Mouse (Mus musculus) embryonic fibroblast, embryonic 13.5 days (primary cell): ENCODE measurements around the gene Banp.

ENCODE experiments used
- CTCF ChIP-seq: IDR thresholded peaks from 2 replicates; pipeline ENCODE4 v1.5.1; 2011; ENCODE audit warnings: mild to moderate bottlenecking, control low read depth, low read length, moderate library complexity, borderline replicate concordance; ENCODE audit not compliant: insufficient read depth
- POLR2A ChIP-seq: IDR thresholded peaks from 2 replicates; pipeline ENCODE4 v1.6.1; 2011; ENCODE audit warnings: low read depth, mild to moderate bottlenecking, control low read depth, low read length, moderate library complexity

- TF ChIP-seq CTCF (no peak), POLR2A (no peak; the same call in 1 of the 2 replicates)
Observed at GRCm38 (mm10) chr8:121958395-121958794, 8.8 kb downstream of the Banp start.
